Mouse (Mus musculus): ENCODE measurements at regions not wholly inside any gene's neighbourhood (a gene's known extent, or its start where the extent isn't known, plus 50 kb on each side); places are given as distances from the start of the nearest gene placed in this dataset.

GRCm38 (mm10) chr10:87752117-87752516 is 105.9 kb upstream of the Igf1 start:
- TF ChIP-seq CTCF (IDR thresholded peaks at IDR 0.05; ENCODE audit: borderline replicate concordance, insufficient read depth, low read depth, low read length) (no peak), POLR2A (IDR thresholded peaks at IDR 0.05; ENCODE audit: borderline replicate concordance, insufficient read depth, low read length) (no peak)
